Comparison of ENCODE assay signal across 20 mouse cellular contexts in genomic region chr15:31281830-31282229, GRCm38 (mm10). TPM values are rescaled to one million over a fixed set of nuclear protein-coding genes. Genes with fewer than 3 reads are reported as not detected.
DNase-seq lines count a peak whose midpoint lies in the region; ATAC-seq lines count a peak whose summit lies in the region.
"Had no signal": no experiment of that assay in that cellular context is flagged by ENCODE, and none has a peak within 500 bp of the region (broad histone marks: within the 10 kb centered on the region; RNA-seq: fewer than 3 reads in every experiment).

No protein-coding gene starts in this region.

- H3K27ac ChIP-seq in hindbrain, embryonic 13.5 days = peak overlapping the region; percentile 23; the same call in 1 of the 2 replicates
- H3K27ac ChIP-seq in hindbrain, embryonic 12.5 days = no peak overlapping the region
- H3K27ac ChIP-seq in neural tube, embryonic 13.5 days (replicated peaks) = 0 out of 2 replicates have a peak overlapping the region, but pooled peaks have one; percentile 14
- H3K27ac ChIP-seq in midbrain, embryonic 12.5 days (replicated peaks) = peak overlapping the region; percentile 46
- H3K27ac ChIP-seq in stomach, embryonic 14.5 days (ENCODE audit: low read length) = no peak overlapping the region
- H3K27ac ChIP-seq: forebrain, embryonic 10.5 days; intestine, embryonic 15.5 days; limb, embryonic 13.5 days; neural tube, embryonic 12.5 days had no signal

- no peak for DNase-seq in neural tube, embryonic 10.5 days (ENCODE audit: extremely low spot score, low spot score)
- no peak for DNase-seq in left cerebral cortex, adult 11 months (ENCODE audit: low spot score)
- no peak for DNase-seq in left cerebral cortex, postnatal 14 days (ENCODE audit: low spot score in 2 of 2)
- DNase-seq: adrenal gland, postnatal 10 days; cerebellum, adult 11 months; cerebellum, postnatal 25 days; heart, adult 11 months; heart, postnatal 36 days; lung, adult 2 months; thymus, adult 2 months had no signal

- peaks cover 24% of the 10 kb centered on the region for H3K4me1 ChIP-seq in hindbrain, embryonic 13.5 days (replicated peaks)
- no peaks in the 10 kb centered on the region for H3K4me1 ChIP-seq in hindbrain, embryonic 12.5 days
- peaks cover 11% of the 10 kb centered on the region for H3K4me1 ChIP-seq in neural tube, embryonic 13.5 days (replicated peaks)
- H3K4me1 ChIP-seq in midbrain, embryonic 12.5 days = no peaks in the 10 kb centered on the region
- H3K4me1 ChIP-seq in stomach, embryonic 14.5 days (ENCODE audit: control insufficient read depth, insufficient read depth, low read length) = 0 out of 2 replicates have a peak, but pooled peaks cover 10% of the 10 kb centered on the region
- H3K4me1 ChIP-seq: forebrain, embryonic 10.5 days; neural tube, embryonic 12.5 days had no signal

- no peak overlapping the region for H3K9ac ChIP-seq in hindbrain, embryonic 13.5 days
- no peak overlapping the region for H3K9ac ChIP-seq in hindbrain, embryonic 12.5 days
- no peak overlapping the region for H3K9ac ChIP-seq in neural tube, embryonic 13.5 days
- no peak overlapping the region for H3K9ac ChIP-seq in midbrain, embryonic 12.5 days (replicated peaks)
- H3K9ac ChIP-seq in stomach, embryonic 14.5 days (replicated peaks; ENCODE audit: low read depth, low read length) = no peak overlapping the region
- H3K9ac ChIP-seq: intestine, embryonic 15.5 days; limb, embryonic 13.5 days; neural tube, embryonic 12.5 days had no signal

- no peaks in the 10 kb centered on the region for H3K27me3 ChIP-seq in hindbrain, embryonic 13.5 days
- no peaks in the 10 kb centered on the region for H3K27me3 ChIP-seq in hindbrain, embryonic 12.5 days
- H3K27me3 ChIP-seq in neural tube, embryonic 13.5 days = no peaks in the 10 kb centered on the region
- H3K27me3 ChIP-seq in midbrain, embryonic 12.5 days = no peaks in the 10 kb centered on the region
- no peaks in the 10 kb centered on the region for H3K27me3 ChIP-seq in stomach, embryonic 14.5 days (ENCODE audit: control insufficient read depth, insufficient read depth, low read length)
- H3K27me3 ChIP-seq: intestine, embryonic 15.5 days; limb, embryonic 13.5 days; neural tube, embryonic 12.5 days had no signal

- H3K9me3 ChIP-seq in hindbrain, embryonic 13.5 days = no peaks in the 10 kb centered on the region
- no peaks in the 10 kb centered on the region for H3K9me3 ChIP-seq in hindbrain, embryonic 12.5 days (replicated peaks)
- no peaks in the 10 kb centered on the region for H3K9me3 ChIP-seq in neural tube, embryonic 13.5 days
- no peaks in the 10 kb centered on the region for H3K9me3 ChIP-seq in midbrain, embryonic 12.5 days
- no peaks in the 10 kb centered on the region for H3K9me3 ChIP-seq in stomach, embryonic 14.5 days (ENCODE audit: control insufficient read depth, low read depth, low read length)
- H3K9me3 ChIP-seq: forebrain, embryonic 10.5 days; intestine, embryonic 15.5 days; limb, embryonic 13.5 days; neural tube, embryonic 12.5 days had no signal

- no peak overlapping the region for H3K4me2 ChIP-seq in hindbrain, embryonic 13.5 days
- H3K4me2 ChIP-seq in hindbrain, embryonic 12.5 days (replicated peaks) = no peak overlapping the region
- H3K4me2 ChIP-seq in neural tube, embryonic 13.5 days = no peak overlapping the region
- no peak overlapping the region for H3K4me2 ChIP-seq in midbrain, embryonic 12.5 days (replicated peaks)
- 0 out of 2 replicates have a peak overlapping the region, but pooled peaks have one; percentile 3 for H3K4me2 ChIP-seq in stomach, embryonic 14.5 days (replicated peaks; ENCODE audit: low read depth, low read length)
- H3K4me2 ChIP-seq: intestine, embryonic 15.5 days; limb, embryonic 13.5 days; neural tube, embryonic 12.5 days had no signal

- ATAC-seq in hindbrain, embryonic 13.5 days (ENCODE audit: low FRiP score) = no peak
- no peak for ATAC-seq in hindbrain, embryonic 12.5 days (ENCODE audit: low FRiP score)
- no peak for ATAC-seq in neural tube, embryonic 13.5 days (ENCODE audit: low read depth)
- ATAC-seq in midbrain, embryonic 12.5 days (ENCODE audit: low FRiP score, low read depth) = peak; percentile 58
- no peak for ATAC-seq in stomach, embryonic 14.5 days (ENCODE audit: insufficient number of reproducible peaks, insufficient read depth, low FRiP score, low read depth)
- ATAC-seq: activated CD4-positive, CD25-positive, alpha-beta regulatory T cell, adult 4 months; intestine, embryonic 15.5 days had no signal

- WGBS in hindbrain, embryonic 13.5 days = 58% methylated on average over 13 of the region's 13 CpGs
- 68% methylated on average over 13 of the region's 13 CpGs for WGBS in hindbrain, embryonic 12.5 days
- 63% methylated on average over 13 of the region's 13 CpGs for whole genome bisulfite sequencing in neural tube, embryonic 13.5 days
- WGBS in midbrain, embryonic 12.5 days = 61% methylated on average over 13 of the region's 13 CpGs
- 57% methylated on average over 13 of the region's 13 CpGs for WGBS in stomach, embryonic 14.5 days

- intact Hi-C loops in left cerebral cortex, postnatal 14 days (cut with DNase I) = no loop called here

- no peak overlapping the region for H3K4me3 ChIP-seq in hindbrain, embryonic 13.5 days
- no peak overlapping the region for H3K4me3 ChIP-seq in hindbrain, embryonic 12.5 days
- H3K4me3 ChIP-seq in neural tube, embryonic 13.5 days = no peak overlapping the region
- no peak overlapping the region for H3K4me3 ChIP-seq in midbrain, embryonic 12.5 days
- no peak overlapping the region for H3K4me3 ChIP-seq in stomach, embryonic 14.5 days (ENCODE audit: low read depth, low read length)
- H3K4me3 ChIP-seq: forebrain, embryonic 10.5 days; intestine, embryonic 15.5 days; limb, embryonic 13.5 days; neural tube, embryonic 12.5 days had no signal

- no peaks in the 10 kb centered on the region for H3K36me3 ChIP-seq in hindbrain, embryonic 13.5 days
- H3K36me3 ChIP-seq in hindbrain, embryonic 12.5 days = no peaks in the 10 kb centered on the region
- H3K36me3 ChIP-seq in neural tube, embryonic 13.5 days = no peaks in the 10 kb centered on the region
- H3K36me3 ChIP-seq in midbrain, embryonic 12.5 days = no peaks in the 10 kb centered on the region
- H3K36me3 ChIP-seq in stomach, embryonic 14.5 days (ENCODE audit: control insufficient read depth, insufficient read depth, low read length) = no peaks in the 10 kb centered on the region
- H3K36me3 ChIP-seq: forebrain, embryonic 10.5 days; intestine, embryonic 15.5 days; limb, embryonic 13.5 days; neural tube, embryonic 12.5 days had no signal

RNA-seq across cellular contexts. Expression of gene Dap, which starts 57.7 kb away (rescaled TPM):
- 35.1 and 35.2 TPM in 2 replicates for polyA plus RNA-seq in hindbrain, embryonic 13.5 days (2015; fragmentation: Nextera tagmentation; extraction: Ambion mirVana)
- 59.1 and 59.4 TPM in 2 replicates for polyA plus RNA-seq in hindbrain, embryonic 12.5 days (2016; fragmentation: Nextera tagmentation; extraction: Ambion mirVana)
- 33.4 and 34.7 TPM in 2 replicates for polyA plus RNA-seq in neural tube, embryonic 13.5 days (2015; fragmentation: Nextera tagmentation; extraction: Ambion mirVana)
- 34.4 and 42.4 TPM in 2 replicates for polyA plus RNA-seq in midbrain, embryonic 12.5 days (2016; fragmentation: Nextera tagmentation; extraction: Ambion mirVana)
- polyA plus RNA-seq in stomach, embryonic 14.5 days (2014; fragmentation: Nextera tagmentation; extraction: Ambion mirVana) = 98.8 and 107 TPM in 2 replicates
- total RNA-seq in left cerebral cortex, postnatal 14 days (2021) = 1 to 10 TPM; 9.1 to 9.6 TPM

Comparison
In these comparisons a context has a peak if more than half of its experiments do, and no peak if none do; other contexts are left out.
1. H3K27ac ChIP-seq: peak in hindbrain, embryonic 13.5 days (single experiment), neural tube, embryonic 13.5 days (single experiment) and midbrain, embryonic 12.5 days (single experiment); none in hindbrain, embryonic 12.5 days (single experiment) and stomach, embryonic 14.5 days (single experiment).